Mouse (Mus musculus) testis, adult 2 months (tissue): ENCODE results near the gene Zfp775.

ENCODE experiments used
- CTCF ChIP-seq: fragments of 200-500 bp; IDR thresholded peaks from 2 replicates; pipeline ENCODE4 v1.5.1; 2012; ENCODE audit warnings: low read depth, mild to moderate bottlenecking, inconsistent platforms, low read length, moderate library complexity; ENCODE audit not compliant: control insufficient read depth, insufficient read depth, insufficient replicate concordance
- POLR2A ChIP-seq: fragments of 200-500 bp; IDR thresholded peaks from 2 replicates; pipeline ENCODE4 v1.6.1; 2012; ENCODE audit warnings: low read depth, mild to moderate bottlenecking, inconsistent platforms, low read length, moderate library complexity; ENCODE audit not compliant: control insufficient read depth

- TF ChIP-seq CTCF (no peak), POLR2A (no peak)
Measured at GRCm38 (mm10) chr6:48591221-48591845, 10.5 kb upstream of the Zfp775 start.
